Comparison of ENCODE assay signal across 8 mouse cellular contexts in genomic region chr16:13667878-13668343, GRCm38 (mm10). TPM values are rescaled to one million over a fixed set of nuclear protein-coding genes. Genes with fewer than 3 reads are reported as not detected.
DNase-seq lines count a peak whose midpoint lies in the region; ATAC-seq lines count a peak whose summit lies in the region.

Gene Parn, minus strand, starts transcription at chr16:13668170.

- DNase-seq in adrenal gland, adult (ENCODE audit: inconsistent age in 2 of 2, low spot score in 1 of 2), result peak; percentile 95 to 97
- DNase-seq in embryo, embryonic 10.5 days (ENCODE audit: low spot score), result peak; percentile 94
- peak; percentile 91 for DNase-seq in gastrocnemius, postnatal 25 days
- DNase-seq in intestine, embryonic 14.5 days (ENCODE audit: low spot score), result peak; percentile 95
- DNase-seq in left cerebral cortex, postnatal 14 days (ENCODE audit: low spot score in 2 of 2), result peak; percentile 92 to 94
- DNase-seq in mesoderm, embryonic 11.5 days (ENCODE audit: low read depth, low spot score), result peak; percentile 95
- DNase-seq in right cerebral cortex, postnatal 36 days (ENCODE audit: low spot score in 2 of 2), result peak; percentile 94 to 95
- peak; percentile 91 for DNase-seq in yolk sac, embryonic 10.5 days (ENCODE audit: low spot score)

- peak; percentile 86 for ATAC-seq in intestine, embryonic 14.5 days (replicated peaks; ENCODE audit: low FRiP score, low TSS enrichment, low read depth)

- under 1% methylated on average over 35 of the region's 35 CpGs for WGBS in intestine, embryonic 14.5 days

- peaks cover 13% of the 10 kb centered on the region for H3K4me1 ChIP-seq in intestine, embryonic 14.5 days (replicated peaks; ENCODE audit: control insufficient read depth, insufficient read depth, low read length)

- peak within 1 kb of the TSS; percentile 82 for H3K4me2 ChIP-seq in intestine, embryonic 14.5 days (ENCODE audit: low read length)

- H3K4me3 ChIP-seq in intestine, embryonic 14.5 days (ENCODE audit: low read depth, low read length), result peak within 1 kb of the TSS; percentile 85

- intact Hi-C loops in left cerebral cortex, postnatal 14 days (cut with DNase I), result no loop called here

- H3K36me3 ChIP-seq in intestine, embryonic 14.5 days (ENCODE audit: control insufficient read depth, insufficient read depth, low read length), result peaks cover 20% of the 10 kb centered on the region

- H3K9me3 ChIP-seq in intestine, embryonic 14.5 days (ENCODE audit: control insufficient read depth, low read length), result no peaks in the 10 kb centered on the region

- H3K27me3 ChIP-seq in intestine, embryonic 14.5 days (replicated peaks; ENCODE audit: control insufficient read depth, insufficient read depth, low read length), result no peaks in the 10 kb centered on the region

- peak within 1 kb of the TSS; percentile 69; the same call in 1 of the 2 replicates for H3K27ac ChIP-seq in intestine, embryonic 14.5 days (ENCODE audit: low read depth)

- H3K9ac ChIP-seq in intestine, embryonic 14.5 days (ENCODE audit: low read length), result peak within 1 kb of the TSS; percentile 78

RNA-seq across cellular contexts. Expression of gene Parn, which starts in this region (rescaled TPM):
- 1 to 10 TPM; 5.9 to 6.1 TPM for total RNA-seq in gastrocnemius, postnatal 25 days (2021)
- polyA plus RNA-seq in intestine, embryonic 14.5 days (2014; fragmentation: Nextera tagmentation; extraction: Ambion mirVana), result 40.6 and 41.4 TPM in 2 replicates
- total RNA-seq in left cerebral cortex, postnatal 14 days (2021), result 10 to 100 TPM; 27.9 to 28.3 TPM

Comparison
In these comparisons a context has a peak if more than half of its experiments do, and no peak if none do; other contexts are left out.
1. Peak in every context shown above with its lines: DNase-seq, ATAC-seq, H3K4me3 ChIP-seq and H3K27ac ChIP-seq.
2. RNA of gene Parn (total RNA-seq): 27.9 to 28.3 TPM in left cerebral cortex, postnatal 14 days; 5.9 to 6.1 TPM in gastrocnemius, postnatal 25 days; every median in the first group is over 4 times any median in the second.